Mouse (Mus musculus) kidney, postnatal 14 days (tissue): ENCODE measurements at regions not wholly inside any gene's neighbourhood (a gene's known extent, or its start where the extent isn't known, plus 50 kb on each side); places are given as distances from the start of the nearest gene placed in this dataset.

Source experiments
- DNase-seq: peaks from one replicate; pipeline ENCODE4 v3.0.0; 2022; ENCODE audit warnings: mixed read lengths

DNA sequence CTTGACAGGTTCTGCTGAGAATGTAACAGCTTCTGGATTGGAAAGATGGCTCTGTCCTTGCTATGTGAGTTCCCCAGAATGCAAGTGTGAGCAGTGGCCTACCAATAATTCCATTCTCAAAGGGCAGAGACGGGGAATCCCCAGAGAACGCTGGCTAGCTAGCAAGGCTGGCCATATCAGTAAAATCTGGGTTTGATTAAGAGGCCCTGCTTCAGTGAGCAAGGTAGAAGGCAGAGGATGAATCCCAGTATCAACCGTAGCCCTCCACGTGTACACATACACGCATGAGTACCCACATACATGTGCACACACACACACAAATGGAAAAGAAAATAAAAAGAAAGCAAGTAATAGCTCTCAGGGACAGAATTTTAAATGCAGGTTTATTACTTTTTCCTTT, 55.3 kb downstream of the Tril start:
- DNase-seq = no peak

DNA sequence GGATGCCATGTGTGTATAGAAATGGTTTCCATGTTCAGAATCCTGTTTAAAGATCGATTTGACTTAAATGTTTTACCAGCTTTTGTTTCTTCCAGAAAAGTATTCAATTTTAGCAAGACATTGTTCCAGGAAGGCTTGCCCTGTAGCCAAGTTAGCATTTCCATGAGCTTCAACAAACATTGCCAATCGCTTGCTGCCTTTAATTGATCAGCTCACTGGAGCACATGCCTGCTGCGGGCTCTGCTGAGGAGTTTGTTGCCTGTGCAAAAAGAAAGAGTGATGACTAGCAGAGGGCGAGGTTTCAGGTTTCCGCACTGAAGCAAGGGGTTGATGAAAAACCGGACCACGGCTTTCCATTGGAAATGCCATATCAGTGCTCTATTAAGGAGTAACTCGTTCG, 58.0 kb downstream of the Tril start:
- DNase-seq = no peak

DNA sequence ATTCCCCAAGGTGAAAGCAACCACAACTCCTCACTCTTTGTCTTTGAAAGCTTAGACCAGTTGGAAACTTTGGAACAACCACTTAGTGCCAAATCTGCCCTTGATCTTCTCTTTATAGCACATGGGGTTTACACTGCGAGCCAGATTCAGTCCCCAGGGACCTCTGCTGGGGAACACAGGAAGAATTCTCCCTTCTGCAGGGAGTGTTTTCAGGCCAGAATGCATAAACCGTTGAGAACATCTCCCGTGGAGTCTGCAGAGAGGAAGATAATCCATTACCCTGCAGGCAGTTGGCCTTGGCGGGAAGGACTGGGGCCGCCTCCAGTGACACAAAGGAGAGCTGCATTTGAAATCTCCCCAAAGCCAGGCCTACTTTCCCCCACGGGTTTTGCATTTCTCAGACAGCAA, 60.0 kb downstream of the Tril start:
- peak; percentile 50 for DNase-seq

DNA sequence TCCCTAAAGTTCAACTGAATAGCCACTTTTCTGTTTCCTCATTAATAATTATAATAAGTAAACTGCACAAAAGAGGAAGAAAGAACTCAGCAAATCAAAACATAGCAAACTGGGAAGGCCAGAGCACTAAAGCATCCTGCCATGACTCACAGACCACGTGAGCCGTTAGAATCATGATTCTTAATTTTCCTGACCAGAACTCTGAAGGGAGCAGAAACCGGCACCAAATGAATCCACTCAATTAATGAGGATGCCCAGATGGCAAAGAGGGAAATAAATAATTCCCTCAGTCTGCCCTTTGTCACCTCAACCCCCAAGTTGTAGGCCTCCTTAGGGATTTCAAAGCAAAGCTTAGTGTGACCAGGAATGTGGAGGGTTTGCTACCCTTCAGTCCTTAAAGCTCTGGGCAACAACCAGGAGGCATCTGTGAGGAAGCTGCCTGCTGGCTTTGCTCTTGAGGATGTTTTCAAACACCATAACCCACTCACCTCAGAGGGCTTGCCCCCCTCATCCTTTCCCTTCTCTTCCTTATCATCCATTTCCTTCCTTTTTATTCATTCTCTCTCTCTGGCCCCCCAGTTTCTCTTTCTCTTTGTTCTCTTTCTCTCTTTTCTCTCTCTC, 60.8 kb downstream of the Tril start:
- DNase-seq = no peak

DNA sequence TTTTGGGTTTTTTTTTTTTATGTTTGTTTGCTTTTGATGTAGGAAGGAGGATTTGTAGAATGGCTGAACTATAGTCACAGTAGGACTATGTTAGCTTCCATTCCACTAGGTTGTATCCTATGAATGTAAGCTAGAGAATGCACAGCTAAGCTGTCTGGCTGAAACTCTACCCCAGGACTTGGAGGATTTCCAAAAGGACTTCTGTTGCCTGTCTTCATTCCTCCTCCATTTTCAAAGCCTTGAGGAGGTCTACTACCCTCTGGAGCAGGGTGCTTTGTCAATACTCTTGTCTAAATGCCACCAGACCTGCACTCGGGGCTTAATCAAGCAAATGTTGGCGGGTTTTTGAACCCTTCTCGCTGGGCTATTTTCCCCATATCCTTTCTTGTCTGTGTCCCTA, 66.3 kb downstream of the Tril start:
- no peak for DNase-seq

DNA sequence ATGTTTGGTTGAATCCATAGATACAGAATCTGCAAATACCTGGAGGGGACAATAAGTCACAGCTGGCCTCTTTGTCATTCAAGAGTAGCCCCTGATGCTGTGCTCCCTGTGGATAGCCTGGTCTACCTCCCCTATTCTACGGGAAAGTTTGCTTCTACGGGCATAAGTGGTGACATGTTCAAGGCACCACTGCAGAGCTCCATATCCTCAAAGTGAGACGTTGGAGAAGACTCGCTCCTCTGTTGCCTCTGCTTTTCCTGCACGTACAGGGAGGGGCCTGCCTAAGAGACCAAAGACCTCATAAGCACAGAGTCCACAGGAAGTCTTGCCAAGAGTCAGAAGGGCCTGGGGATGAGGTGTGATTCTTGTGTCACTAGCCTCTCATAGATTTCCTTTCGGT, 70.1 kb downstream of the Tril start:
- DNase-seq = no peak
